Mouse (Mus musculus) lung, embryonic 14.5 days (tissue): ENCODE data around the gene Mrgprg. TPM values are rescaled to one million over a fixed set of nuclear protein-coding genes. Genes with fewer than 3 reads are reported as not detected.

Experiments used
- ATAC-seq: fragments of 200-750 bp; cut with Nextera tagmentation; 2 replicates; pipeline ENCODE4 v1.8.0; 2017; ENCODE audit warnings: mild to moderate bottlenecking, moderate TSS enrichment, moderate library complexity; ENCODE audit not compliant: insufficient read depth
- DNase-seq: peaks from one replicate; pipeline ENCODE4 v3.0.0-alpha.2; 2015
- H3K27ac ChIP-seq: fragments of 300-500 bp; sonication (generic); 2 replicates; pipeline ENCODE4 v1.5.1; 2014; ENCODE audit warnings: low read depth, mild to moderate bottlenecking, moderate library complexity
- H3K27me3 ChIP-seq: fragments of 300-500 bp; sonication (generic); 2 replicates; pipeline ENCODE4 v1.6.1; 2014; ENCODE audit warnings: low read length, control low read depth; ENCODE audit not compliant: insufficient read depth
- H3K36me3 ChIP-seq: fragments of 300-500 bp; sonication (generic); 2 replicates; pipeline ENCODE4 v1.6.1; 2014; ENCODE audit warnings: control low read depth; ENCODE audit not compliant: insufficient read depth
- H3K4me1 ChIP-seq: fragments of 300-500 bp; sonication (generic); 2 replicates; pipeline ENCODE4 v1.6.1; 2014; ENCODE audit warnings: antibody characterized with exemption, control low read depth; ENCODE audit not compliant: insufficient read depth
- H3K4me2 ChIP-seq: fragments of 300-500 bp; sonication (generic); 2 replicates; pipeline ENCODE4 v1.6.1; 2014; ENCODE audit warnings: mild to moderate bottlenecking
- H3K4me3 ChIP-seq: fragments of 300-500 bp; sonication (generic); 2 replicates; pipeline ENCODE4 v1.5.1; 2014; ENCODE audit warnings: low read depth, low read length
- H3K9ac ChIP-seq: fragments of 300-500 bp; sonication (generic); 2 replicates; pipeline ENCODE4 v1.6.1; 2014
- H3K9me3 ChIP-seq: fragments of 300-500 bp; sonication (generic); 2 replicates; pipeline ENCODE4 v1.6.1; 2016; ENCODE audit warnings: low read depth, low read length, control low read depth
- CTCF ChIP-seq: IDR thresholded peaks from 2 replicates; pipeline ENCODE4 v1.5.1; 2016; ENCODE audit warnings: antibody characterized with exemption, low read depth
- WGBS: fragments of 180-500 bp; shearing (Covaris S2); extraction: QIAGEN DNeasy Blood & Tissue Kit; methylation state at CpG from one replicate; pipeline ENCODE4 v1.1.7; 2014; 5-methylcytosine and 5-hydroxymethylcytosine counted together
- polyA plus RNA-seq: library from polyadenylated mRNA; unstranded; fragments of >200 nt; fragmentation: Nextera tagmentation; extraction: Ambion mirVana; gene quantifications from 2 replicates; pipeline ENCODE4 v1.2.1, GENCODE M21; 2014

The Mrgprg gene
- polyA plus RNA-seq, 1 experiment from 2014 or later = not detected

GRCm38 (mm10) chr7:143755357-143756124, 11.3 kb downstream of the Mrgprg start:
- Histone ChIP-seq H3K9ac (no peak overlapping the region), H3K4me1 (no peaks in the 10 kb centered on the region), H3K4me3 (no peak overlapping the region), H3K27ac (no peak overlapping the region), H3K36me3 (no peaks in the 10 kb centered on the region), H3K27me3 (0 out of 2 replicates have a peak, but pooled peaks cover 8% of the 10 kb centered on the region), H3K9me3 (no peaks in the 10 kb centered on the region), H3K4me2 (no peak overlapping the region)
- 69% methylated on average over 9 of the region's 9 CpGs for WGBS
- no peak for TF ChIP-seq CTCF
- no peak for ATAC-seq
- DNase-seq = no peak

GRCm38 (mm10) chr7:143753990-143754715, 12.6 kb downstream of the Mrgprg start:
- ATAC-seq (no peak), DNase-seq (peak; percentile 85)
- Histone ChIP-seq H3K9ac (no peak overlapping the region), H3K9me3 (no peaks in the 10 kb centered on the region), H3K36me3 (no peaks in the 10 kb centered on the region), H3K4me3 (no peak overlapping the region), H3K27ac (no peak overlapping the region), H3K27me3 (0 out of 2 replicates have a peak, but pooled peaks cover 8% of the 10 kb centered on the region), H3K4me2 (no peak overlapping the region), H3K4me1 (no peaks in the 10 kb centered on the region)
- TF ChIP-seq CTCF = peak; percentile 92
- 41% methylated on average over 5 of the region's 5 CpGs for WGBS

- no peak for DNase-seq
- no peaks in the 10 kb centered on the region for H3K9me3 ChIP-seq
- no peaks in the 10 kb centered on the region for H3K4me1 ChIP-seq
- no peak for ATAC-seq
- WGBS = 73% methylated on average over 3 of the region's 3 CpGs
- H3K27ac ChIP-seq = no peak overlapping the region
- H3K4me3 ChIP-seq = no peak overlapping the region
- H3K4me2 ChIP-seq = no peak overlapping the region
- no peak overlapping the region for H3K9ac ChIP-seq
- no peaks in the 10 kb centered on the region for H3K36me3 ChIP-seq
- H3K27me3 ChIP-seq = 0 out of 2 replicates have a peak, but pooled peaks cover 8% of the 10 kb centered on the region
- no peak for TF ChIP-seq CTCF
Observed at GRCm38 (mm10) chr7:143752606-143753005, 14.2 kb downstream of the Mrgprg start.

DNA sequence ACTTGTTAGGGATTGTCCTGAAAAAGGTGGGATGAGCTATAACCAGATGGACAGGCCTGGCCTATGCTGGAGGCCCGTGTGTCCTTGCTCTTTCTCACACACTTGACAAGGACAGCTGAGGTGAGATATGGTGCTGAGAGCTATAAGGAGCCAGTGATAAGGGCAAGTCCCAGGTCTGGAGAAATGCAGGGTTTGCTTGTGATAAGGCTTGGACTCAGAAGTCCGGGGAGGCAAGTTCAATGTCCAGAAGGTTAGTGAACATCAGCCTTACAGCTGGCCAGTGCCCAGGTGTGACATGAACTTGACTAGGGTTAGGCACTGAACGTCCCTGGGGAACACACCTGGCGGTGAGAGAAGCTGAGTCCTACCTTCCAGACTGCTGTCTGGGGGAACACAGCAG, 14.7 kb downstream of the Mrgprg start:
- no peak overlapping the region for H3K4me3 ChIP-seq
- H3K9ac ChIP-seq = no peak overlapping the region
- WGBS = 44% methylated on average over 4 of the region's 4 CpGs
- no peaks in the 10 kb centered on the region for H3K9me3 ChIP-seq
- H3K27ac ChIP-seq = no peak overlapping the region
- H3K36me3 ChIP-seq = no peaks in the 10 kb centered on the region
- no peak for DNase-seq
- H3K4me2 ChIP-seq = no peak overlapping the region
- H3K27me3 ChIP-seq = 0 out of 2 replicates have a peak, but pooled peaks cover 8% of the 10 kb centered on the region
- no peak for TF ChIP-seq CTCF
- ATAC-seq = no peak
- no peaks in the 10 kb centered on the region for H3K4me1 ChIP-seq

GRCm38 (mm10) chr7:143751380-143751779, 15.4 kb downstream of the Mrgprg start:
- no peak for TF ChIP-seq CTCF
- no peaks in the 10 kb centered on the region for H3K4me1 ChIP-seq
- H3K9me3 ChIP-seq = no peaks in the 10 kb centered on the region
- no peak overlapping the region for H3K9ac ChIP-seq
- H3K4me3 ChIP-seq = no peak overlapping the region
- H3K4me2 ChIP-seq = no peak overlapping the region
- DNase-seq = no peak
- no peak for ATAC-seq
- H3K36me3 ChIP-seq = no peaks in the 10 kb centered on the region
- no peak overlapping the region for H3K27ac ChIP-seq
- 63% methylated on average over 1 of the region's 1 CpGs for WGBS
- 0 out of 2 replicates have a peak, but pooled peaks cover 8% of the 10 kb centered on the region for H3K27me3 ChIP-seq

DNA sequence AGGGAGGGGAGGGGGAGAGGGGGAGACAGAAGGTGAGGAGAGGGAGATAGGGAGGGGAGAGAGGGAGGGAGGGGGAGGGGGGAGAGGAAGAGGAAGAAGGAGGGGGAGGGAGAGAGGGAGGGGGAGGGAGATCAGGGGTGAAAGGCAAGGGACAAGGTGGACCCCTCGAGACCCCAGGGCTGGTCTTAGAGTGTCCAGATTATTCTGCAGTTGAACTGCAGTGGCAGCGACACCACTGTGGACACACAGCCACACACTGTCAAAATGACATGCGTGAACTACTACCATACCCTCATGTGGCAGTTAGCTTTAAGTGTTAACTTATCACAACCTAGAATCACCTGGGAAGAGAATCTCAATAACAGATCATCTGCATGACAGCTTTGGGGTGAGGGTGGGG, 17.7 kb downstream of the Mrgprg start:
- ATAC-seq (no peak), DNase-seq (no peak)
- Histone ChIP-seq H3K27me3 (no peaks in the 10 kb centered on the region), H3K9me3 (no peaks in the 10 kb centered on the region), H3K27ac (no peak overlapping the region), H3K9ac (no peak overlapping the region), H3K36me3 (no peaks in the 10 kb centered on the region), H3K4me3 (no peak overlapping the region), H3K4me2 (no peak overlapping the region), H3K4me1 (no peaks in the 10 kb centered on the region)
- 67% methylated on average over 3 of the region's 3 CpGs for WGBS
- no peak for TF ChIP-seq CTCF

GRCm38 (mm10) chr7:143748041-143748868, 18.5 kb downstream of the Mrgprg start:
- H3K4me3 ChIP-seq = no peak overlapping the region
- WGBS = 1% methylated on average over 16 of the region's 16 CpGs
- H3K9me3 ChIP-seq = no peaks in the 10 kb centered on the region
- DNase-seq = peak; percentile 96
- peak; percentile 96 for TF ChIP-seq CTCF
- peak overlapping the region; percentile 40 for H3K9ac ChIP-seq
- H3K4me1 ChIP-seq = no peaks in the 10 kb centered on the region
- H3K27ac ChIP-seq = no peak overlapping the region
- H3K36me3 ChIP-seq = no peaks in the 10 kb centered on the region
- H3K4me2 ChIP-seq = peak overlapping the region; percentile 52
- ATAC-seq = peak; percentile 88
- H3K27me3 ChIP-seq = no peaks in the 10 kb centered on the region
